Mouse (Mus musculus) cortical plate, adult 2 months (tissue): Measurements from ENCODE around the gene E030018B13Rik.

Experiments
- CTCF ChIP-seq: fragments of 200-500 bp; IDR thresholded peaks from 2 replicates; pipeline ENCODE4 v1.5.1; 2011; ENCODE audit warnings: mild to moderate bottlenecking, control low read depth, low read length; ENCODE audit not compliant: insufficient read depth; ENCODE audit errors: extremely low read depth
- POLR2A ChIP-seq: fragments of 200-500 bp; IDR thresholded peaks from 2 replicates; pipeline ENCODE4 v1.6.1; 2011; ENCODE audit warnings: mild to moderate bottlenecking, low read length, control low read depth; ENCODE audit not compliant: insufficient read depth; ENCODE audit errors: extremely low read depth

DNA sequence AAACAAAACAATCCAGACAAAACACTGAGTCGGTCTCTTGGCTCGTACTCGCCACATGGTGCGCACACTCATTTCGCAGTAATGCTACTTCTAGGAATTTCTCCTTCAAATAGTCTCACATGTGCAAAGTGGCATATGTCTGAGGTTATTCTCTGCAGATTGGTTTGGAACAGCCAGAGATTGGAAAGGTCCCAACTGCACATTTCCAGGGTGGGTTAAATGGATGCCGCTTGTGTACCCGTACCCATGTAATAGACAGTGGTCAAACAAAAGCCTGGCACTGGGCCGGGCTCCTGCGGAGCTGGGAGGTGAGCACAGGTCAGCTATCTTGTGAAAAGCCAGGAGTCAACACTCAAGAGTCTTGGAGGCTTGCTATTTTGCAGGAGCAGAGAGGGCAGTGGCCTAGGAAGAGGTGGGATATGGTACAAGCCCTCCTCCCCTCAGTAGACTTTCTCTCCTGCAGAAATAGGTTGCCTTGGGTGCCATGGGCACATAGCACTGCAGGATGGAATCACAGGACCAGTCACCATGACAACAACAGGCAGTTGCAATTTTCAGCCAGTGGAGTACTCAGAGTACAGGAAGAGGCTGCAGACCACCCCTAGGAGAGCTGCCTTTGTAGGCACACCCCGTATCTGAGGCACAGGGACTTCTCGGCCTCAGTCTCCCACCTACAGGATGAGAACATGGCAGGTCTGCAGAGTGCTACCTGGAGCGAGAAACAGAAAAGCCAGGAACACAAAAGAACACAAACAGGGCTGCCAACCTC, 41.4 kb downstream of the E030018B13Rik start:
- TF ChIP-seq CTCF (no peak), POLR2A (no peak)
